Mouse (Mus musculus): ENCODE results near the gene Dab1.

The Dab1 gene

GRCm38 (mm10) chr4:103822669-103823068, 203.5 kb downstream of the Dab1 start:
- DNase-seq (ENCODE audit: low spot score in 2 of 2), result no peak

- DNase-seq (ENCODE audit: low spot score in 2 of 2), result no peak
These were observed 219.2 kb downstream of the Dab1 start for GRCm38 (mm10) chr4:103838377-103838776.

GRCm38 (mm10) chr4:103839541-103839940, 220.4 kb downstream of the Dab1 start:
- DNase-seq (ENCODE audit: low spot score in 2 of 2), result no peak

GRCm38 (mm10) chr4:103841126-103841525, 222.0 kb downstream of the Dab1 start:
- no peak for DNase-seq (ENCODE audit: low spot score in 2 of 2)

- DNase-seq (ENCODE audit: low spot score in 2 of 2), result no peak
These were observed 225.5 kb downstream of the Dab1 start for GRCm38 (mm10) chr4:103844635-103845034.

- DNase-seq (ENCODE audit: low spot score in 2 of 2), result peak in 1 of 2 experiments; percentile 18
These were observed 238.0 kb downstream of the Dab1 start for GRCm38 (mm10) chr4:103857173-103857572.

- DNase-seq (ENCODE audit: low spot score in 2 of 2), result no peak
These were observed 256.4 kb downstream of the Dab1 start for GRCm38 (mm10) chr4:103875564-103875963.

- DNase-seq (ENCODE audit: low spot score in 2 of 2), result no peak
These were observed 259.7 kb downstream of the Dab1 start for GRCm38 (mm10) chr4:103878841-103879240.

GRCm38 (mm10) chr4:103881641-103882040, 262.5 kb downstream of the Dab1 start:
- DNase-seq (ENCODE audit: low spot score in 2 of 2), result peak; percentile 55 to 78

GRCm38 (mm10) chr4:103888086-103888485, 268.9 kb downstream of the Dab1 start:
- DNase-seq (ENCODE audit: low spot score in 2 of 2), result no peak

GRCm38 (mm10) chr4:103889110-103889509, 270.0 kb downstream of the Dab1 start:
- DNase-seq (ENCODE audit: low spot score in 2 of 2), result peak in 1 of 2 experiments; percentile 16

GRCm38 (mm10) chr4:103896806-103897205, 277.6 kb downstream of the Dab1 start:
- peak in 1 of 2 experiments; percentile 29 for DNase-seq (ENCODE audit: low spot score in 2 of 2)

GRCm38 (mm10) chr4:103897702-103898101, 278.5 kb downstream of the Dab1 start:
- no peak for DNase-seq (ENCODE audit: low spot score in 2 of 2)

GRCm38 (mm10) chr4:103911441-103911840, 292.3 kb downstream of the Dab1 start:
- DNase-seq (ENCODE audit: low spot score in 2 of 2), result no peak

- no peak for DNase-seq (ENCODE audit: low spot score in 2 of 2)
These were observed 292.9 kb downstream of the Dab1 start for GRCm38 (mm10) chr4:103912071-103912470.

GRCm38 (mm10) chr4:103922431-103922931, 303.3 kb downstream of the Dab1 start:
- DNase-seq (ENCODE audit: low spot score in 2 of 2), result no peak

- no peak for DNase-seq (ENCODE audit: low spot score in 2 of 2)
These were observed 307.5 kb downstream of the Dab1 start for GRCm38 (mm10) chr4:103926682-103927081.

GRCm38 (mm10) chr4:103929631-103930030, 310.5 kb downstream of the Dab1 start:
- no peak for DNase-seq (ENCODE audit: low spot score in 2 of 2)

GRCm38 (mm10) chr4:103934364-103934763, 315.2 kb downstream of the Dab1 start:
- DNase-seq (ENCODE audit: low spot score in 2 of 2), result no peak

- DNase-seq (ENCODE audit: low spot score in 2 of 2), result no peak
These were observed 329.1 kb downstream of the Dab1 start for GRCm38 (mm10) chr4:103948255-103948654.

GRCm38 (mm10) chr4:103953652-103954220, 334.6 kb downstream of the Dab1 start:
- no peak for DNase-seq (ENCODE audit: low spot score in 2 of 2)

- no peak for DNase-seq (ENCODE audit: low spot score in 2 of 2)
These were observed 342.2 kb downstream of the Dab1 start for GRCm38 (mm10) chr4:103961134-103962049.

- DNase-seq (ENCODE audit: low spot score in 2 of 2), result no peak
These were observed 350.7 kb downstream of the Dab1 start for GRCm38 (mm10) chr4:103969906-103970305.
